Mouse (Mus musculus) thymus, adult 18-20 months (tissue): ENCODE results near the gene Hsf4.
A peak's percentile ranks its signal among the peaks of the same experiment; 100 is the strongest.

Experiments
- DNase-seq, 2 experiments: peaks; one replicate each; pipeline ENCODE4 v3.0.0; 2022; ENCODE audit warnings: mixed read lengths in 2 of 2

Hsf4 gene

GRCm38 (mm10) chr8:105306146-105306691 lies 36.6 kb downstream of the Hsf4 start:
- no peak for DNase-seq

GRCm38 (mm10) chr8:105307670-105308069 lies 38.1 kb downstream of the Hsf4 start:
- peak in 1 of 2 experiments; percentile 8 for DNase-seq

- no peak for DNase-seq
Observed at GRCm38 (mm10) chr8:105308428-105308827, 38.8 kb downstream of the Hsf4 start.

GRCm38 (mm10) chr8:105309142-105309847 lies 39.7 kb downstream of the Hsf4 start:
- DNase-seq = no peak

GRCm38 (mm10) chr8:105310118-105310517 lies 40.5 kb downstream of the Hsf4 start:
- DNase-seq = no peak

GRCm38 (mm10) chr8:105311718-105312117 lies 42.1 kb downstream of the Hsf4 start:
- DNase-seq = no peak

- no peak for DNase-seq
Observed at GRCm38 (mm10) chr8:105312891-105313481, 43.4 kb downstream of the Hsf4 start.

- DNase-seq = no peak
Observed at GRCm38 (mm10) chr8:105313622-105314402, 44.2 kb downstream of the Hsf4 start.

GRCm38 (mm10) chr8:105315073-105315769 lies 45.6 kb downstream of the Hsf4 start:
- no peak for DNase-seq

- no peak for DNase-seq
Observed at GRCm38 (mm10) chr8:105317941-105318340, 48.3 kb downstream of the Hsf4 start.

- DNase-seq = no peak
Observed at GRCm38 (mm10) chr8:105318662-105319190, 49.1 kb downstream of the Hsf4 start.

GRCm38 (mm10) chr8:105323183-105323582 lies 53.6 kb downstream of the Hsf4 start:
- DNase-seq = no peak
